Mouse (Mus musculus): ENCODE measurements at regions not wholly inside any gene's neighbourhood (a gene's known extent, or its start where the extent isn't known, plus 50 kb on each side); places are given as distances from the start of the nearest gene placed in this dataset.

DNA sequence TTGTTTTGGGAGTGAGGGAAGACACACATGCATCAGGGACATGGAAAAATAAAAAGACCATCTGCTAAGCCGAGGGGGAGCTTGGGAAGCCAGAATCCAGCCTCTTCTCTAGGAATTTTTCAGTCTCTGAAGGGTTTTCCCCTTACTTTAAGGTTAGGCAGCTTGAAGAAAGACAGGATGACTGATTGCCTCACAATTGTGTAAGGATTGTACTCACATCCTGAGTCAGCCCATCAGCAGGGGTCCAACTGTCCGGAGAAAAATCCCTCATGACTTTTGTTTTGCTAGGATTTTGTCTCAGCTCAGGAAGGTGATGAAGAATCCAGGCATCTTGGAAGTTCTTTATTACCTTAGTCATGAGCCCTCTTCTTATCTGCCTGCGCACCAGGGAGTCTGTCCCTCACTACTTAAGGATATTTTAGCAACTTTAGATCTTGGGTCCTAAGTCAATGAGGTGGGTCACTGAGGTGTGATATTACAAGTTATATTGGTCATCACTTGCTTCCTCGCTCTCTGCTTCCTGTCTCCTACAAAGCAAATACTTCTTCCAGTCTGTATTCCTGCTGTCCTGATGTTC is 65.8 kb upstream of the Bmp2k start:
- DNase-seq (ENCODE audit: low spot score) = no peak

DNA sequence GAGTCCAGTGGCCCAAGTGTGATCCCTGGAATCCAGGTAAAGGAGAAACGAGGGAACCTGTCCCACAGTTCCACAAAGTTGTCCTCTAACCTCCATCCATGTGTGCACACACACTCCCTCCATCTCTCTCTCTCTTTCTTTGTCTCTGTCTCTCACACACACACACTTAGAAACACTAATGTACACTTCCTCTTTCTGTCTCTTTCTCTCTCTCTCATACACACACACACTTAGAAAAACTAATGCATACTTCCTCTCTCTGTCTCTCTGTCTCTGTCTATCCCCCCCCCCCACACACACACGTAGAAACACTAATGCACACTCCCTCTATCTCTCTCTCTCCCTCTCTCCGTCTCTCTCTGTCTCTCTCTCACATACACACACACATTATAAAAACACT is 61.2 kb upstream of the Bmp2k start:
- no peak for DNase-seq (ENCODE audit: low spot score)

DNA sequence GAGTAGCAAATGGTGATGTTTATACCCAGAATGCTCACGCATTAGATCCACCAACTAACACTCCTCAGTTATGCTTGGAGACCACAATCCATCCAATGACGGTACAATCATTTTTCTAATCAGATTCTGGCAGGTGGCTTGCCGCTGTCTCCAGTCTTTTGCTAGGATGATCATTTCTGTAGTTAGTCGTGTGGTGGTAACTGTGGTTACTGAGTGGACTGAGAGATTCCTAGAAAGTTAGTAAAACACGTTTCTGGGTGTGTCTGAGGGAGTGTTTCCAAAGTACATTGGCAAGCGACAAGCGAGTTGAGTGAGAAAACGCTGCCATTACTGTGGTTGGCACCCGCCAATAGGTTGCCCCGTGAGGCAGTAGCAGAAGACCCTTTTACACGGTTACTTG is 58.8 kb upstream of the Bmp2k start:
- no peak for DNase-seq (ENCODE audit: low spot score)

DNA sequence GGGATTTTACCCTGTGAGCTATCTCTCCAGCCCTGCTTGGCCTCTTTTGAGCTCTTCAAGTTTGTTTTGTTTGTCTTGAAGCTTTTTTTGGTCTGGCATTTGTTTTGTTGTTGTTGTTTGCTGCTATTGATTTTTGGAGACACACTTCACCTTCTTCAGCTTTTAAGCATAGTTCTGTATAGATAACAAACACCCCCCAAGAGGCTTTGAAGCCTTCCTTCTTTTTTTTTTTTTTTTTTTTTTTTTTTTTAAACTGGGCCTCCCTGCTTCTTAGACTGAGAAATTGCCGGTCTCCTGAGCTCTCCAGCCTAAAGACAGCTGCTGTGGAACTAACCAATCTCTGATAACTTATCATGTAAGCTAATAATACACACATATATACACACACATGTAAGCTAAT is 58.2 kb upstream of the Bmp2k start:
- no peak for DNase-seq (ENCODE audit: low spot score)

DNA sequence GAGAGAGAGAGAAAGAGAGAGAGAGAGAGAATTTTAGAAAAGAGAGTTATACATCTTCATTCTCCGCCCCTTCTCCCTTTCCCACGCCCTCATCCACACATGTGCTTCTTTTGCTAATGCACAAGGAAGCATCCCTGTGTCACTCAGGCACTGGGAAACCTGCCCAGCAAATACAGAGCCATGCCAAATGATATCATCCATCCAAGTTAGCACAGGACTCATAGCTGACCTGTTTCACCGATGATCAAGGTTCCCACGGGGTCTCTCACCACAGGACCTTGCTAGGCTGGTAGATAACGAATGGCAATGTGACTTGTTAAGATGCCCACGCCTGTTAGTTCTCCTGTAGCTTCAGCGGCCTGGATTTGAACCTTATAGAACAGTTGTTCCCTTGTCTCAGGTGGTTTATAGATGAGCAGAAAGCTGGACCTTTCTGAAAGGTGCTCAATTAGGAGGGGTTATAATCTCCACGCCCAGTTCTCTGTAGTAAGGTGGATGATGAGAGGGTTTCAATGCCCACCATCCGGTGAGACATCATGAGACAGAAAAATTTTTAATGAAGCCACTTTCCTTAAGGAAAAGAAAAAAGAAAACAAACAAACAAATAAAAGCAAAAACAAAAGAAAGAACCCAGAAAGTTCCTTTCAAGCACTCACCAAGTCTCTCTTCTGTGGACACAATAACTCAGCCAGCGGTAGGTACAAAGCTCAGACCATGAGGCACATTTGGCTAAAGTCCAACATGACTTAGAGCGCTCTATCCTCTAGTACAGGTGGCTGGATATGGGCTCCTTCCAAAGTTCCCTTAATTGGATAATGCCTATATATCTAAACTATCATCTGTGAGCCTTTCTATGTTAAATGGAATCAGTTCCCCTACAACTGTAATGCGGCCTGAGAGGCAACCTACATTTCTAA is 57.1 kb upstream of the Bmp2k start:
- no peak for DNase-seq (ENCODE audit: low spot score)

DNA sequence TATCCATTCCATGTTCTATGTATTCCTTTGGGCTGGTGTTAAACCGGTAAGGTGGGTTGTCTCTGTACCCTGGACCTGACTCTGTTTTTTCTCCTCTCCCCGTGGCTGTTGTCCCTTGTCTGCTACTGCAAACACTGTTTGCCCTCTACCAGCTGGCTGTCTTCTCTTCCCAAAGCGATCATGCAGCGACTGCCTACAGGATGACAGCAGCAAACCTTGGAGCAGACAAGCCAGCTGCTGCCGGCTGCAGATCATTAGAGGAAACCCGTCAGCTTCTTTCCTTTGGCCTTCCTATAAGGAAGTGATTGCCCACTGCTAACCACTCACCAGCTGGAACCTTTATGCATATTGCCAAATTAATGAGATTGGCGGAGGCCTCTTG is 56.4 kb upstream of the Bmp2k start:
- no peak for DNase-seq (ENCODE audit: low spot score)

DNA sequence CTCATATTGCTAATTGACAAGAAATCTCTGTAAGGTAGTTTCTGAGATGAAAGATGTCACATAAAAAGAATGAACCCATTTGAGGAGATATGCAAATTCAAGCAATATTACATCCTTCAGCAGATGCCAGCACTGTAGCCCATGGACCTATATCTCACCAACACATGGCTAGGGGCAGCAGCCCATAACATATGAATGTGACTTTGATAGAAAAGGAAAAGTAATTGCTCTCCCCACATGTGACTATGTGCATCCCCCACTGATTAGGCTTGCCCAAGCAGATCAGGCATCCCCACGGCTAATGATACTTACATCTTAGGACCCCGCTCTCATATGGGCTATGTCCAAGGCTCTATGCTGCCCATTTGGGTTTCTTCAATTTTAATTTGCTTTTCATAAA is 56.0 kb upstream of the Bmp2k start:
- no peak for DNase-seq (ENCODE audit: low spot score)
